Mouse (Mus musculus) heart, postnatal 0 days (tissue): ENCODE measurements at regions not wholly inside any gene's neighbourhood (a gene's known extent, or its start where the extent isn't known, plus 50 kb on each side); places are given as distances from the start of the nearest gene placed in this dataset.

Experiments used
- CTCF ChIP-seq: IDR thresholded peaks from 2 replicates; pipeline ENCODE4 v1.5.1; 2016; ENCODE audit warnings: antibody characterized with exemption, control low read depth, low read depth
- EP300 ChIP-seq: IDR thresholded peaks from 2 replicates; pipeline ENCODE4 v1.6.1; 2016; ENCODE audit warnings: antibody characterized with exemption, low read depth

DNA sequence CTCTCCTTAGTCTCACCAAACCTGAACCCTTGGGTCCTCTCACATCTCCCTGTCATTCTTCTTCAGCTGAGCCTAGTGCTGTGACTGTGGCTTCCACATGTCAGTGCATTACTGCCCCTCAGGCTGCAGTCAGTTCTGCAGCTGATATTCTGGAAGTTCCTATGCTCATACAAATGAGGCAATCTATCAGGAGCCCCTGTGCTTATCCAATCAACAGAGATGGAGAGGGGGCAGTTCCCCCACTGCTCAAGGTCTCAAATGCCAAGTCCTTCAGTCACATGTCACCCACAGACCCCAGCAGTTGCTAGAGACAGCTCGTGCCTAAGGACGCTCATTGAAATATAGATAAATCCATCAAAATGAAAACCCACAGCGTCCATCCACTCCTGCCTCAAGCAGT, 254.5 kb downstream of the Qk start:
- peak; percentile 23; the same call in 1 of the 2 replicates for TF ChIP-seq CTCF
- TF ChIP-seq EP300 = no peak
